Mouse (Mus musculus) gastrocnemius, postnatal 25 days (tissue): ENCODE results near the gene Cux1. TPM values are rescaled to one million over a fixed set of nuclear protein-coding genes. Genes with fewer than 3 reads are reported as not detected.

Source experiments
- DNase-seq: peaks from one replicate; pipeline ENCODE4 v3.0.0; 2022
- total RNA-seq, 2 experiments: library from RNA; stranded (reverse); gene quantifications; 1 replicate in 1 of 2; 2 replicates in 1 of 2; pipeline ENCODE4 v1.2.3; 2021

Cux1 gene
- total RNA-seq, 2 experiments from 2014 or later: 66.6 to 67.1 TPM

- DNase-seq: no peak
These were observed 187.9 kb downstream of the Cux1 start for GRCm38 (mm10) chr5:136379405-136379804.

GRCm38 (mm10) chr5:136377101-136377500 is 190.2 kb downstream of the Cux1 start:
- DNase-seq: no peak

GRCm38 (mm10) chr5:136375350-136375749 is 191.9 kb downstream of the Cux1 start:
- no peak for DNase-seq

GRCm38 (mm10) chr5:136372276-136372675 is 195.0 kb downstream of the Cux1 start:
- DNase-seq: no peak

GRCm38 (mm10) chr5:136363421-136363820 is 203.9 kb downstream of the Cux1 start:
- no peak for DNase-seq

- no peak for DNase-seq
These were observed 204.6 kb downstream of the Cux1 start for GRCm38 (mm10) chr5:136362473-136363230.

GRCm38 (mm10) chr5:136362021-136362420 is 205.3 kb downstream of the Cux1 start:
- no peak for DNase-seq

GRCm38 (mm10) chr5:136357227-136357626 is 210.1 kb downstream of the Cux1 start:
- DNase-seq: no peak

GRCm38 (mm10) chr5:136355583-136356126 is 211.6 kb downstream of the Cux1 start:
- no peak for DNase-seq

GRCm38 (mm10) chr5:136354729-136355128 is 212.6 kb downstream of the Cux1 start:
- DNase-seq: no peak

- no peak for DNase-seq
These were observed 214.2 kb downstream of the Cux1 start for GRCm38 (mm10) chr5:136353114-136353513.

GRCm38 (mm10) chr5:136343156-136343890 is 224.0 kb downstream of the Cux1 start:
- DNase-seq: no peak

- DNase-seq: no peak
These were observed 230.3 kb downstream of the Cux1 start for GRCm38 (mm10) chr5:136336798-136337527.

GRCm38 (mm10) chr5:136335681-136336080 is 231.6 kb downstream of the Cux1 start:
- DNase-seq: no peak

- no peak for DNase-seq
These were observed 232.5 kb downstream of the Cux1 start for GRCm38 (mm10) chr5:136334780-136335179.

- no peak for DNase-seq
These were observed 233.2 kb downstream of the Cux1 start for GRCm38 (mm10) chr5:136334051-136334450.

- no peak for DNase-seq
These were observed 234.4 kb downstream of the Cux1 start for GRCm38 (mm10) chr5:136332786-136333462.

- no peak for DNase-seq
These were observed 239.6 kb downstream of the Cux1 start for GRCm38 (mm10) chr5:136327736-136328135.

- no peak for DNase-seq
These were observed 240.7 kb downstream of the Cux1 start for GRCm38 (mm10) chr5:136326626-136327025.

- peak; percentile 8 for DNase-seq
These were observed 242.8 kb downstream of the Cux1 start for GRCm38 (mm10) chr5:136324506-136324905.

- DNase-seq: no peak
These were observed 245.9 kb downstream of the Cux1 start for GRCm38 (mm10) chr5:136321378-136321777.

- peak; percentile 56 for DNase-seq
These were observed 254.7 kb downstream of the Cux1 start for GRCm38 (mm10) chr5:136312566-136312965.
